Mouse (Mus musculus): ENCODE measurements around the gene Slc16a13. TPM values are rescaled to one million over a fixed set of nuclear protein-coding genes. Genes with fewer than 3 reads are reported as not detected.

Gene Slc16a13
- total RNA-seq, 2 experiments from 2014 or later: 7.0 to 10.0 TPM

- DNase-seq (ENCODE audit: extremely low spot score in 1 of 2, low spot score in 1 of 2): no peak
These were observed 12.2 kb upstream of the Slc16a13 start for GRCm38 (mm10) chr11:70233016-70233415.

- DNase-seq (ENCODE audit: extremely low spot score in 1 of 2, low spot score in 1 of 2): peak in 1 of 2 experiments; percentile 58
These were observed 11.7 kb upstream of the Slc16a13 start for GRCm38 (mm10) chr11:70232546-70232945.

- peak; percentile 68 to 89 for DNase-seq (ENCODE audit: extremely low spot score in 1 of 2, low spot score in 1 of 2)
These were observed 9.4 kb upstream of the Slc16a13 start for GRCm38 (mm10) chr11:70230239-70230727.

GRCm38 (mm10) chr11:70229260-70230010 is 8.6 kb upstream of the Slc16a13 start, which contains the start of gene Bcl6b:
Gene Bcl6b (minus strand): TSS chr11:70229798.
- no peak for DNase-seq (ENCODE audit: extremely low spot score in 1 of 2, low spot score in 1 of 2)

- DNase-seq (ENCODE audit: extremely low spot score in 1 of 2, low spot score in 1 of 2): peak in 1 of 2 experiments; percentile 77
These were observed 8.0 kb upstream of the Slc16a13 start for GRCm38 (mm10) chr11:70228828-70229227.

- no peak for DNase-seq (ENCODE audit: extremely low spot score in 1 of 2, low spot score in 1 of 2)
These were observed 6.9 kb upstream of the Slc16a13 start for GRCm38 (mm10) chr11:70227661-70228245.

- no peak for DNase-seq (ENCODE audit: extremely low spot score in 1 of 2, low spot score in 1 of 2)
These were observed 6.3 kb upstream of the Slc16a13 start for GRCm38 (mm10) chr11:70227126-70227525.

GRCm38 (mm10) chr11:70226602-70226890 is 5.7 kb upstream of the Slc16a13 start:
- DNase-seq (ENCODE audit: extremely low spot score in 1 of 2, low spot score in 1 of 2): no peak

- DNase-seq (ENCODE audit: extremely low spot score in 1 of 2, low spot score in 1 of 2): no peak
These were observed 5.1 kb upstream of the Slc16a13 start for GRCm38 (mm10) chr11:70225798-70226601.

- DNase-seq (ENCODE audit: extremely low spot score in 1 of 2, low spot score in 1 of 2): no peak
These were observed 2.9 kb upstream of the Slc16a13 start for GRCm38 (mm10) chr11:70223724-70224123.

GRCm38 (mm10) chr11:70221603-70222500 is 988 bp upstream of the Slc16a13 start:
- no peak for DNase-seq (ENCODE audit: extremely low spot score in 1 of 2, low spot score in 1 of 2)

- peak in 1 of 2 experiments; percentile 33 for DNase-seq (ENCODE audit: extremely low spot score in 1 of 2, low spot score in 1 of 2)
These were observed 541 bp downstream of the Slc16a13 start for GRCm38 (mm10) chr11:70220323-70220722.

- DNase-seq (ENCODE audit: extremely low spot score in 1 of 2, low spot score in 1 of 2): no peak
These were observed 991 bp downstream of the Slc16a13 start for GRCm38 (mm10) chr11:70219873-70220272.

- DNase-seq (ENCODE audit: extremely low spot score in 1 of 2, low spot score in 1 of 2): no peak
These were observed 2.0 kb downstream of the Slc16a13 start for GRCm38 (mm10) chr11:70218741-70219470.

- no peak for DNase-seq (ENCODE audit: extremely low spot score in 1 of 2, low spot score in 1 of 2)
These were observed 2.8 kb downstream of the Slc16a13 start for GRCm38 (mm10) chr11:70218039-70218438.

- DNase-seq (ENCODE audit: extremely low spot score in 1 of 2, low spot score in 1 of 2): no peak
These were observed 4.8 kb downstream of the Slc16a13 start for GRCm38 (mm10) chr11:70216103-70216502.

- DNase-seq (ENCODE audit: extremely low spot score in 1 of 2, low spot score in 1 of 2): no peak
These were observed 5.6 kb downstream of the Slc16a13 start for GRCm38 (mm10) chr11:70215301-70215700.

- no peak for DNase-seq (ENCODE audit: extremely low spot score in 1 of 2, low spot score in 1 of 2)
These were observed 6.0 kb downstream of the Slc16a13 start for GRCm38 (mm10) chr11:70214856-70215209.

- DNase-seq (ENCODE audit: extremely low spot score in 1 of 2, low spot score in 1 of 2): no peak
These were observed 6.5 kb downstream of the Slc16a13 start for GRCm38 (mm10) chr11:70214191-70214855.
